Mouse (Mus musculus) ES-Bruce4 (cell line): Measurements from ENCODE around the gene Cyp3a13. TPM values are rescaled to one million over a fixed set of nuclear protein-coding genes. Genes with fewer than 3 reads are reported as not detected.
"Not testable (repeated sequence)": the region's sequence is repeated elsewhere in the genome, so short reads cannot be mapped to it uniquely, and the experiment has no call there.

Source experiments
- H3K27ac ChIP-seq: 2 replicates; pipeline ENCODE4 v1.5.1; 2012; ENCODE audit warnings: low read length, inconsistent platforms; ENCODE audit not compliant: insufficient read depth
- H3K27me3 ChIP-seq: 2 replicates; pipeline ENCODE4 v1.6.1; 2012; ENCODE audit warnings: mild to moderate bottlenecking, low read length, inconsistent platforms; ENCODE audit not compliant: control insufficient read depth, poor library complexity, insufficient read depth, severe bottlenecking
- H3K36me3 ChIP-seq: 2 replicates; pipeline ENCODE4 v1.6.1; 2012; ENCODE audit warnings: inconsistent platforms, mild to moderate bottlenecking, low read length, moderate library complexity; ENCODE audit not compliant: control insufficient read depth, poor library complexity, insufficient read depth, severe bottlenecking
- H3K4me1 ChIP-seq: one replicate; pipeline ENCODE4 v1.8.1; 2011; ENCODE audit warnings: low read length; ENCODE audit not compliant: control insufficient read depth, insufficient read depth
- H3K4me3 ChIP-seq: 2 replicates; pipeline ENCODE4 v1.5.1; 2011; ENCODE audit warnings: low read depth, mild to moderate bottlenecking, low read length
- H3K9ac ChIP-seq: 2 replicates; pipeline ENCODE4 v1.6.1; 2012; ENCODE audit warnings: low read depth, mild to moderate bottlenecking, inconsistent platforms; ENCODE audit not compliant: poor library complexity, severe bottlenecking
- H3K9me3 ChIP-seq: replicated peaks from 2 replicates; pipeline ENCODE4 v1.6.1; 2012; ENCODE audit warnings: mild to moderate bottlenecking, low read length, inconsistent platforms; ENCODE audit not compliant: control insufficient read depth, poor library complexity, insufficient read depth, severe bottlenecking
- CTCF ChIP-seq: IDR thresholded peaks from one replicate; pipeline ENCODE4 v1.8.1; 2011; ENCODE audit warnings: low read depth, low read length
- EP300 ChIP-seq: IDR thresholded peaks from 2 replicates; pipeline ENCODE4 v1.6.1; 2011; ENCODE audit warnings: low read depth, low read length; ENCODE audit not compliant: insufficient read depth
- POLR2A ChIP-seq: IDR thresholded peaks from one replicate; pipeline ENCODE4 v1.8.1; 2011; ENCODE audit warnings: low read length; ENCODE audit not compliant: insufficient read depth
- polyA plus RNA-seq: library from polyadenylated mRNA; stranded (reverse); fragments of >200 nt; gene quantifications from 2 replicates; pipeline ENCODE4 v1.2.4, GENCODE M21; 2011; ENCODE audit warnings: low read depth; ENCODE audit not compliant: missing spikeins, insufficient read depth, insufficient read length

Cyp3a13 gene
- polyA plus RNA-seq, 1 experiment, result not detected

GRCm38 (mm10) chr5:137887666-137888065 is 33.8 kb downstream of the Cyp3a13 start:
- no peaks in the 10 kb centered on the region for H3K27me3 ChIP-seq
- no peak overlapping the region for H3K27ac ChIP-seq
- no peaks in the 10 kb centered on the region for H3K36me3 ChIP-seq
- no peaks in the 10 kb centered on the region for H3K4me1 ChIP-seq
- no peaks in the 10 kb centered on the region for H3K9me3 ChIP-seq
- no peak for TF ChIP-seq CTCF
- H3K4me3 ChIP-seq, result no peak overlapping the region
- H3K9ac ChIP-seq, result no peak overlapping the region

DNA sequence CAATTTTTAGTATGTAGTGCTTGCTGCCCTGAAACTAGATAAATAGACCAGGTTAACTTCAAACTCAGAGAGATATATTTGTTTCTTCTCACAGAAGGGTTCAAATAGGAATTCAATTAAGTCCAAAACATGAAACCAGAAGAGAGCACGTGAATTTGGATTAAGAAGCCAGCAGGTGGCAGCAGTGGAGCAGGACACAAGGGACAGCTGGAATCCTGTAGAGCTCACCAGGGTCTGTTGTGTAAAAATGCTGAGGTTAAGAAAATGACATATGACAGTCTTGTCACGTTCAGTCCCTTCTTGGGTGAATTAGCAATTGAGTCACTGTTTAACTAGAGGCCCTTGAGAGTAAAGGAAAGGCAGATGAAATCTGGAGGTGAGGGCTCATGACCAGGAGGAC is 35.5 kb downstream of the Cyp3a13 start:
- no peak overlapping the region for H3K9ac ChIP-seq
- H3K27ac ChIP-seq, result no peak overlapping the region
- no peaks in the 10 kb centered on the region for H3K36me3 ChIP-seq

DNA sequence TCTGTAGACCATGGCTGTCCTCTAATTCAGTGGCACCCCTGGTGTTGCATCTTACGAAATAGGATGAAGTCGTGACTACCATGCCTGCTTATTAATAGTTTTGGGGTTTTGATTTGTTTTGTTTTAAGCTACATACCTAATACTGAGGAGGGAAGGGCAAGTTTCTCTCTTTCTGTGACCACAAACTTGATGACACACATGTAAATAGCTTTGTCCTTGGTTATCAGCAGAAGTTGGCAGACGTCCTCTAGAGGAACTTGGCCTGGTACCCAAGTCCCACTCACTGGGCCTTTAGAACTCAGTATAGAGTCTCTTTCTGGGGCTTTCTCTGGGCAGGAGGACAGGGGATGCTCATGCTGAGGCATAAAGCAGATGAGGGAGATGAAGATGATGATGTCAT is 38.1 kb downstream of the Cyp3a13 start:
- Histone ChIP-seq H3K27me3 (no peaks in the 10 kb centered on the region), H3K27ac (no peak overlapping the region), H3K9ac (no peak overlapping the region), H3K9me3 (no peaks in the 10 kb centered on the region), H3K36me3 (no peaks in the 10 kb centered on the region), H3K4me1 (no peaks in the 10 kb centered on the region), H3K4me3 (no peak overlapping the region)
- TF ChIP-seq CTCF (no peak), EP300 (no peak), POLR2A (no peak)

More for the DNA sequence above, 35.5 kb downstream of the Cyp3a13 start:
- H3K27me3 ChIP-seq, result no peaks in the 10 kb centered on the region
- H3K9me3 ChIP-seq, result no peaks in the 10 kb centered on the region
- H3K4me1 ChIP-seq, result no peaks in the 10 kb centered on the region
- no peak for TF ChIP-seq EP300
- TF ChIP-seq POLR2A, result no peak
- peak; percentile 63 for TF ChIP-seq CTCF
- no peak overlapping the region for H3K4me3 ChIP-seq

DNA sequence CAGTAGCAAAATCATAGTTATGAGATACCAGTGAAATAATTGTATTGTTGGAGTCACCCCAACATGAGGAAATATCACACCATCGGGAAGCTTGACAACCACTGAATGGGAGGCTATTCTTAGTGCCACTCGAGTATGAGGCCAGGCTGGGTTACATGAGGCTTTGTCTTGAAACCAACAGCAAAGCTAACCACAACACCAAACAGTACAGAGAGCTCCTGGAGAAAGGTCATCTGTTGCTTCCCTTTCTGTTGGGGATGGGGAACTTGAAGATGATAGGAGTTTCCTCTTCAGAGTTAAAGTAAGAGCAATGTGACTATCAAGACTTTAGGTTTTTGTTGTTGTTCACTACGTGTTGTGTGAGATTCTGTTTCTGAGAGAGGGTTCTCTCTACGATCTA is 38.5 kb downstream of the Cyp3a13 start:
- H3K36me3 ChIP-seq, result no peaks in the 10 kb centered on the region
- H3K9ac ChIP-seq, result no peak overlapping the region
- no peaks in the 10 kb centered on the region for H3K27me3 ChIP-seq
- TF ChIP-seq CTCF (no peak), EP300 (no peak), POLR2A (no peak)
- H3K27ac ChIP-seq, result no peak overlapping the region
- H3K4me1 ChIP-seq, result no peaks in the 10 kb centered on the region
- no peaks in the 10 kb centered on the region for H3K9me3 ChIP-seq
- no peak overlapping the region for H3K4me3 ChIP-seq

- TF ChIP-seq CTCF (peak; percentile 33), EP300 (no peak)
- Histone ChIP-seq H3K9me3 (no peaks in the 10 kb centered on the region), H3K4me3 (no peak overlapping the region), H3K27ac (no peak overlapping the region), H3K9ac (no peak overlapping the region), H3K4me1 (no peaks in the 10 kb centered on the region), H3K36me3 (no peaks in the 10 kb centered on the region), H3K27me3 (no peaks in the 10 kb centered on the region)
Observed at GRCm38 (mm10) chr5:137877860-137878259, 43.6 kb downstream of the Cyp3a13 start.

DNA sequence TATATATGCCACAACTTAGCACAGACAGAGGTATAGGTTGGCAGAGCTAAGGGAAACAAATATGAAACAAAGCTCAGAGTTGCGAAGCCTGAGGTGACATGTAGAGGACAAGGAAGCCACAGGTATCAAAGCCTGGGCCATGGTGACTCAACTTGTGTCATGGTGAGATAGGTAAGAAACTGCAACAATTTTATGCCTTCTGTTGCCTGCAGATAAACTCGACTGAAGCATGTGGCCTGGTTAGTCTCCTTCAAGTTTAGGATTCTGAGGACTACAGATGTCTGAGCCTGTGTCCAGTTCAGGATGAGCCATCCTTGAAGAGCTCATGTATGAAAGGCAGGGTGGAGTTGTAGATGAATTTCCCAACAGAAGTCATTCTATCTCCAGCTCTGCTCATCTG is 46.4 kb downstream of the Cyp3a13 start:
- Histone ChIP-seq H3K4me1 (no peaks in the 10 kb centered on the region), H3K27me3 (no peaks in the 10 kb centered on the region), H3K27ac (no peak overlapping the region), H3K9me3 (no peaks in the 10 kb centered on the region), H3K4me3 (no peak overlapping the region), H3K9ac (no peak overlapping the region), H3K36me3 (no peaks in the 10 kb centered on the region)
- no peak for TF ChIP-seq CTCF
- no peak for TF ChIP-seq POLR2A
- no peak for TF ChIP-seq EP300

- not testable (repeated sequence) for H3K9ac ChIP-seq, H3K27me3 ChIP-seq, H3K4me3 ChIP-seq, H3K9me3 ChIP-seq, H3K27ac ChIP-seq, H3K4me1 ChIP-seq, H3K36me3 ChIP-seq
Observed at GRCm38 (mm10) chr5:137872381-137872702, 49.1 kb downstream of the Cyp3a13 start.

GRCm38 (mm10) chr5:137871644-137872380 is 49.6 kb downstream of the Cyp3a13 start, which contains the start of gene Pilrb2:
TSS of gene Pilrb2 (minus strand) at chr5:137871815.
- H3K9ac ChIP-seq, H3K27me3 ChIP-seq, H3K36me3 ChIP-seq: not testable (repeated sequence)

GRCm38 (mm10) chr5:137868600-137868999 is 52.8 kb downstream of the Cyp3a13 start:
- H3K27ac ChIP-seq, H3K9ac ChIP-seq, H3K27me3 ChIP-seq, H3K4me1 ChIP-seq, H3K4me3 ChIP-seq, H3K36me3 ChIP-seq, H3K9me3 ChIP-seq: not testable (repeated sequence)

More at GRCm38 (mm10) chr5:137871644-137872380, 49.6 kb downstream of the Cyp3a13 start, which contains the start of gene Pilrb2:
- H3K9me3 ChIP-seq, H3K27ac ChIP-seq, H3K4me1 ChIP-seq, H3K4me3 ChIP-seq: not testable (repeated sequence)
